Mouse (Mus musculus): ENCODE data around the gene Fscn3.

DNA sequence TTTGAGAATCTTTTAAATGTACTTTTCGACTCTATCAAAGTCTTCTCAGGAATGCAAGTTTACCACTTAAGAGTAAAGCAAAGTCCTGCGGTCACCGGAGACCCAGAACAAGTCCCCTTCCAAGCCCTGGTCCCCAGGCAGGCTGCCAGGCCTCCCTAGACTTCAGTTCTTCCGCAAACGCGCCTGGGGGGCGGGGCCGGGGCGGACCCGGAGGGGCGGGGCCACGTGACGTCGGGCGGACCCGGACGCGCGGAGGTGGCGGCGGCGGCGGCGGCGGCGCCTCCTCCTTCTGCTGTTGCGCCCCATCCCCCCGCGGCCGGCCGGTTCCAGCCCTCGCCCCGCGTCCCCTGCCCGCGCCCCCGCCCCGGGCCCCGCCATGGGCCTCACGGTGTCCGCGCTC lies 4.3 kb upstream of the Fscn3 start, which contains the start of gene Arf5:
- TF ChIP-seq POLR2A (IDR thresholded peaks at IDR 0.05; ENCODE audit: low read depth, low read length) (no peak), CTCF (conservative IDR thresholded peaks at IDR 0.05; ENCODE audit: insufficient read depth, insufficient read length, low read depth, low read length) (no peak)
